ENCODE assay signal across 1 mouse cellular context in the genomic region with DNA sequence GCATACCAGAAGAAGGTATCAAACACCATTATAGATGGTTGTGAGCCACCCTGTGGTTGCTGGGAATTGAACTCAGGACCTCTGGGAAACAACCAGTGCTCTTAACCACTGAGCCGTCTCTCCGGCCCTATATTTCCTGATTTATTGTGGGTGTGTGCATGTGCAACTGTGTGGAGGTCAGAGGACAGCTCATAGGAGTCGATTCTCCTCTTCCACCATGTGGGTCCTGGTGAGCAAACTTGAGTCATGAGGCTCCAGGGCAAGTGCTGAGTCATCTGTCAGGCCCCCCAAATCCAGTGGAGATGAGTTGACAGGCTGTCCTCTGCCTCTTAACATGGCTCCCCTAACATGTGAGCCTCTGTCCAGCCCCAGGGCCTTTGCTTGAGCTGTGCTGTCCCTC.
TF ChIP-seq lines count a peak whose summit lies in the region.

No protein-coding gene starts in this region.

TF ChIP-seq in MEL, 35 proteins besides CTCF, POLR2A, EP300 and RAD21 (continued from another document):
- TF ChIP-seq POLR2AphosphoS5 (IDR thresholded peaks at IDR 0.05; ENCODE audit: borderline replicate concordance, low read depth, low read length) (no peak), GABPA (IDR thresholded peaks at IDR 0.05; ENCODE audit: low read depth, low read length) (no peak), BHLHE40 (IDR thresholded peaks at IDR 0.05; ENCODE audit: borderline replicate concordance, low read depth, low read length) (no peak), JUND (IDR thresholded peaks at IDR 0.05; ENCODE audit: low read depth, low read length) (no peak), MEF2A (IDR thresholded peaks at IDR 0.05; ENCODE audit: extremely low read depth, insufficient replicate concordance, low read depth, low read length, poor library complexity, severe bottlenecking) (no peak), RCOR1 (IDR thresholded peaks at IDR 0.05; ENCODE audit: low read depth, low read length) (no peak), USF1 (IDR thresholded peaks at IDR 0.05; ENCODE audit: low read depth, low read length) (no peak), TCF12 (IDR thresholded peaks at IDR 0.05; ENCODE audit: low read depth, low read length) (no peak), MAFK (IDR thresholded peaks at IDR 0.05; ENCODE audit: borderline replicate concordance, low read depth, low read length) (no peak), SMC3 (IDR thresholded peaks at IDR 0.05; ENCODE audit: low read depth, low read length) (no peak), CHD1 (IDR thresholded peaks at IDR 0.05; ENCODE audit: low read depth, low read length) (no peak), TAL1 (IDR thresholded peaks at IDR 0.05; ENCODE audit: low read length) (no peak), USF2 (IDR thresholded peaks at IDR 0.05; ENCODE audit: borderline replicate concordance in 1 of 2, insufficient read depth in 1 of 2, low read depth in 1 of 2, low read length in 2 of 2) (no peak)
